Mouse (Mus musculus) MEL (cell line): ENCODE data around the gene Hesx1. TPM values are rescaled to one million over a fixed set of nuclear protein-coding genes. Genes with fewer than 3 reads are reported as not detected.

Source experiments
- DNase-seq: peaks from one replicate; pipeline ENCODE4 v3.0.0; 2011; ENCODE audit warnings: low read depth, low spot score
- H3K27ac ChIP-seq: 2 replicates; pipeline ENCODE4 v1.5.1; 2012; ENCODE audit warnings: low read depth, mild to moderate bottlenecking, control low read depth, low read length, moderate library complexity; ENCODE audit not compliant: control insufficient read depth
- H3K27me3 ChIP-seq, 2 experiments: fragments of 150-350 bp in 1 of 2; sonication (generic) in 1 of 2; 2 replicates each; pipeline ENCODE4 v1.6.1; 2012; ENCODE audit warnings: low read length in 2 of 2, mild to moderate bottlenecking in 2 of 2, improper control_type of control experiment in 1 of 2, moderate library complexity in 1 of 2; ENCODE audit not compliant: insufficient read depth in 2 of 2, control insufficient read depth in 1 of 2
- H3K36me3 ChIP-seq, 2 experiments: 2 replicates each; pipeline ENCODE4 v1.6.1; 2012 to 2014; ENCODE audit warnings: low read length in 2 of 2, improper control_type of control experiment in 1 of 2, inconsistent platforms in 1 of 2, mild to moderate bottlenecking in 1 of 2; ENCODE audit not compliant: insufficient read depth in 2 of 2, control insufficient read depth in 1 of 2
- H3K4me1 ChIP-seq, 2 experiments: fragments of 150-350 bp in 1 of 2; sonication (generic) in 1 of 2; 2 replicates each; pipeline ENCODE4 v1.6.1; 2012; ENCODE audit warnings: low read length in 2 of 2, improper control_type of control experiment in 1 of 2, mild to moderate bottlenecking in 1 of 2; ENCODE audit not compliant: insufficient read depth in 2 of 2, control insufficient read depth in 1 of 2
- H3K4me3 ChIP-seq, 2 experiments: fragments of 150-350 bp in 1 of 2; sonication (generic) in 1 of 2; 2 replicates each; pipeline ENCODE4 v1.5.1; 2012; ENCODE audit warnings: low read depth in 2 of 2, low read length in 2 of 2, mild to moderate bottlenecking in 2 of 2, moderate library complexity in 2 of 2, control low read depth in 1 of 2, improper control_type of control experiment in 1 of 2; ENCODE audit not compliant: control insufficient read depth in 1 of 2, insufficient read depth in 1 of 2
- H3K79me2 ChIP-seq: 2 replicates; pipeline ENCODE4 v1.6.1; 2012; ENCODE audit warnings: mild to moderate bottlenecking, low read length, moderate library complexity; ENCODE audit not compliant: control insufficient read depth, poor library complexity, insufficient read depth
- H3K9ac ChIP-seq: 2 replicates; pipeline ENCODE4 v1.6.1; 2012; ENCODE audit warnings: low read depth, mild to moderate bottlenecking, control low read depth, low read length, moderate library complexity; ENCODE audit not compliant: control insufficient read depth, poor library complexity, severe bottlenecking
- H3K9me3 ChIP-seq: fragments of 150-350 bp; sonication (generic); replicated peaks from 2 replicates; pipeline ENCODE4 v1.6.1; 2012; ENCODE audit warnings: mild to moderate bottlenecking, low read length, improper control_type of control experiment, moderate library complexity; ENCODE audit not compliant: insufficient read depth
- BHLHE40 ChIP-seq: IDR thresholded peaks from 2 replicates; pipeline ENCODE4 v1.6.1; 2012; ENCODE audit warnings: low read depth, mild to moderate bottlenecking, inconsistent platforms, low read length, improper control_type of control experiment, borderline replicate concordance
- CHD2 ChIP-seq: IDR thresholded peaks from 2 replicates; pipeline ENCODE4 v1.6.1; 2011; ENCODE audit warnings: low read length, improper control_type of control experiment
- CTCF ChIP-seq, 3 experiments: IDR thresholded peaks in 2 of 3; conservative IDR thresholded peaks in 1 of 3; 2 replicates each; pipeline ENCODE4 v1.5.1; 2011 to 2012; ENCODE audit warnings: low read length in 3 of 3, low read depth in 2 of 3, mild to moderate bottlenecking in 2 of 3, improper control_type of control experiment in 1 of 3, inconsistent platforms in 1 of 3, mixed read lengths in 1 of 3, moderate library complexity in 1 of 3; ENCODE audit not compliant: control insufficient read depth in 1 of 3, insufficient read depth in 1 of 3, poor library complexity in 1 of 3, severe bottlenecking in 1 of 3
- ETS1 ChIP-seq: IDR thresholded peaks from 2 replicates; pipeline ENCODE4 v1.6.1; 2012; ENCODE audit warnings: low read depth, mild to moderate bottlenecking, inconsistent platforms, low read length, improper control_type of control experiment, moderate library complexity
- HCFC1 ChIP-seq: IDR thresholded peaks from 2 replicates; pipeline ENCODE4 v1.6.1; 2012; ENCODE audit warnings: low read depth, mild to moderate bottlenecking, inconsistent platforms, low read length, improper control_type of control experiment, moderate library complexity
- JUND ChIP-seq: IDR thresholded peaks from 2 replicates; pipeline ENCODE4 v1.6.1; 2011; ENCODE audit warnings: low read depth, mild to moderate bottlenecking, improper control_type of control experiment, low read length
- KAT2A ChIP-seq: conservative IDR thresholded peaks from 2 replicates; pipeline ENCODE4 v1.6.1; 2012; ENCODE audit warnings: low read depth, low read length, improper control_type of control experiment, inconsistent platforms
- MAFK ChIP-seq: IDR thresholded peaks from 2 replicates; pipeline ENCODE4 v1.6.1; 2011; ENCODE audit warnings: low read depth, mild to moderate bottlenecking, low read length, improper control_type of control experiment, borderline replicate concordance
- MAZ ChIP-seq: IDR thresholded peaks from 2 replicates; pipeline ENCODE4 v1.6.1; 2012; ENCODE audit warnings: low read depth, mild to moderate bottlenecking, inconsistent platforms, low read length, improper control_type of control experiment
- MEF2A ChIP-seq: IDR thresholded peaks from 2 replicates; pipeline ENCODE4 v1.6.1; 2014; ENCODE audit warnings: low read depth, mild to moderate bottlenecking, inconsistent platforms, low read length, improper control_type of control experiment; ENCODE audit not compliant: poor library complexity, insufficient replicate concordance, severe bottlenecking; ENCODE audit errors: extremely low read depth
- MYB ChIP-seq: IDR thresholded peaks from 2 replicates; pipeline ENCODE4 v1.6.1; 2011; ENCODE audit warnings: mild to moderate bottlenecking, low read depth, low read length, improper control_type of control experiment
- MYC ChIP-seq: IDR thresholded peaks from 2 replicates; pipeline ENCODE4 v1.6.1; 2011; ENCODE audit warnings: low read depth, mild to moderate bottlenecking, low read length, improper control_type of control experiment, moderate library complexity
- NRF1 ChIP-seq: IDR thresholded peaks from 2 replicates; pipeline ENCODE4 v1.6.1; 2014; ENCODE audit warnings: low read depth, mild to moderate bottlenecking, inconsistent platforms, low read length, improper control_type of control experiment, moderate library complexity; ENCODE audit not compliant: poor library complexity, insufficient read depth, severe bottlenecking
- POLR2A ChIP-seq, 2 experiments: IDR thresholded peaks; 2 replicates each; pipeline ENCODE4 v1.6.1; 2011 to 2012; ENCODE audit warnings: low read length in 2 of 2, mild to moderate bottlenecking in 2 of 2, control low read depth in 1 of 2, improper control_type of control experiment in 1 of 2, low read depth in 1 of 2, moderate library complexity in 1 of 2; ENCODE audit not compliant: control insufficient read depth in 1 of 2, insufficient read depth in 1 of 2, poor library complexity in 1 of 2
- POLR2AphosphoS2 ChIP-seq: IDR thresholded peaks from 2 replicates; pipeline ENCODE4 v1.6.1; 2011; ENCODE audit warnings: low read length, improper control_type of control experiment
- POLR2AphosphoS5 ChIP-seq: IDR thresholded peaks from 2 replicates; pipeline ENCODE4 v1.6.1; 2012; ENCODE audit warnings: low read depth, borderline replicate concordance, mild to moderate bottlenecking, inconsistent platforms, low read length, moderate library complexity, mixed read lengths
- RAD21 ChIP-seq: IDR thresholded peaks from 2 replicates; pipeline ENCODE4 v1.6.1; 2011; ENCODE audit warnings: mild to moderate bottlenecking, low read depth, low read length, improper control_type of control experiment
- RCOR1 ChIP-seq: IDR thresholded peaks from 2 replicates; pipeline ENCODE4 v1.6.1; 2012; ENCODE audit warnings: low read depth, mild to moderate bottlenecking, inconsistent platforms, low read length, improper control_type of control experiment
- SIN3A ChIP-seq: IDR thresholded peaks from 2 replicates; pipeline ENCODE4 v1.6.1; 2012; ENCODE audit warnings: low read length, improper control_type of control experiment, inconsistent platforms
- TBP ChIP-seq: IDR thresholded peaks from 2 replicates; pipeline ENCODE4 v1.8.0; 2011; ENCODE audit warnings: low read depth, low read length, improper control_type of control experiment
- TCF12 ChIP-seq: IDR thresholded peaks from 2 replicates; pipeline ENCODE4 v1.6.1; 2014; ENCODE audit warnings: low read depth, mild to moderate bottlenecking, inconsistent platforms, low read length, improper control_type of control experiment, moderate library complexity
- USF1 ChIP-seq: IDR thresholded peaks from 2 replicates; pipeline ENCODE4 v1.6.1; 2014; ENCODE audit warnings: low read depth, mild to moderate bottlenecking, inconsistent platforms, low read length, improper control_type of control experiment, moderate library complexity
- ZKSCAN1 ChIP-seq: IDR thresholded peaks from 2 replicates; pipeline ENCODE4 v1.6.1; 2012; ENCODE audit warnings: low read depth, mild to moderate bottlenecking, inconsistent platforms, low read length, improper control_type of control experiment, moderate library complexity
- ZMIZ1 ChIP-seq: IDR thresholded peaks from 2 replicates; pipeline ENCODE4 v1.6.1; 2012; ENCODE audit warnings: low read depth, mild to moderate bottlenecking, inconsistent platforms, low read length, improper control_type of control experiment, moderate library complexity
- polyA plus RNA-seq, 2 experiments: library from polyadenylated mRNA; stranded (reverse) in 1 of 2; unstranded in 1 of 2; fragments of >175 nt in 1 of 2; fragments of >200 nt in 1 of 2; gene quantifications; 2 replicates each; pipeline versions ENCODE4 v1.2.1 to v1.2.4; 2012; ENCODE audit warnings: low replicate concordance in 2 of 2, low read depth in 1 of 2; ENCODE audit not compliant: insufficient read length in 2 of 2, insufficient read depth in 1 of 2, missing spikeins in 1 of 2
- total RNA-seq: library from RNA; depleted of rRNA; stranded (reverse); fragments of 300-350 nt; gene quantifications from 2 replicates; pipeline ENCODE4 v1.2.3, GENCODE M21; 2012

Hesx1 gene
- total and polyA plus RNA-seq, 3 experiments: not detected

- TF ChIP-seq POLR2AphosphoS5: no peak
- TF ChIP-seq MYC: no peak
- TF ChIP-seq BHLHE40: no peak
- TF ChIP-seq CHD2: no peak
- no peak for TF ChIP-seq MEF2A
- no peak for TF ChIP-seq ZKSCAN1
- TF ChIP-seq ZMIZ1: no peak
- no peak for TF ChIP-seq RAD21
- TF ChIP-seq KAT2A: no peak
- TF ChIP-seq HCFC1: no peak
- TF ChIP-seq POLR2A (IDR thresholded peaks at IDR 0.05; ENCODE audit: control insufficient read depth in 1 of 2, insufficient read depth in 1 of 2, low read depth in 1 of 2, low read length in 2 of 2, poor library complexity in 1 of 2): no peak
- no peak for TF ChIP-seq USF1
- no peak for TF ChIP-seq MAZ
- TF ChIP-seq MYB: no peak
- no peak for TF ChIP-seq MAFK
- no peak for TF ChIP-seq RCOR1
- TF ChIP-seq, all 39 proteins: peak for 0
- H3K4me3 ChIP-seq: no peak overlapping the region
- H3K36me3 ChIP-seq: no peaks in the 10 kb centered on the region
- no peak overlapping the region for H3K27ac ChIP-seq
- peaks cover 3 to 6% of the 10 kb centered on the region in 2 experiments; a peak in 3 of 4 replicates for H3K27me3 ChIP-seq
- H3K9me3 ChIP-seq: no peaks in the 10 kb centered on the region
- no peak for DNase-seq
- no peak overlapping the region for H3K9ac ChIP-seq
- H3K4me1 ChIP-seq: peaks cover under 1 to 10% of the 10 kb centered on the region in 2 experiments; a peak in 1 of 4 replicates
- H3K79me2 ChIP-seq: no peaks in the 10 kb centered on the region
Observed at GRCm38 (mm10) chr14:26981021-26981420, 13.2 kb upstream of the Hesx1 start.

GRCm38 (mm10) chr14:26981494-26982149, 12.6 kb upstream of the Hesx1 start:
- no peak for DNase-seq
- TF ChIP-seq POLR2AphosphoS2: no peak
- TF ChIP-seq JUND: no peak
- no peak for TF ChIP-seq SIN3A
- no peak for TF ChIP-seq TBP
- TF ChIP-seq RAD21: no peak
- no peak for TF ChIP-seq MYB
- TF ChIP-seq MAZ: no peak
- no peak for TF ChIP-seq CTCF (IDR thresholded peaks at IDR 0.05 in 2 of 3, conservative IDR thresholded peaks at IDR 0.05 in 1 of 3; ENCODE audit: control insufficient read depth in 1 of 3, insufficient read depth in 1 of 3, low read depth in 2 of 3, low read length in 3 of 3, poor library complexity in 1 of 3, severe bottlenecking in 1 of 3)
- TF ChIP-seq ETS1: no peak
- no peak for TF ChIP-seq NRF1
- no peak for TF ChIP-seq POLR2A (IDR thresholded peaks at IDR 0.05; ENCODE audit: control insufficient read depth in 1 of 2, insufficient read depth in 1 of 2, low read depth in 1 of 2, low read length in 2 of 2, poor library complexity in 1 of 2)
- TF ChIP-seq TCF12: no peak
- Histone ChIP-seq H3K79me2 (no peaks in the 10 kb centered on the region), H3K4me3 (no peak overlapping the region), H3K27me3 (peaks cover 3 to 6% of the 10 kb centered on the region in 2 experiments; a peak in 3 of 4 replicates), H3K9ac (no peak overlapping the region), H3K9me3 (no peaks in the 10 kb centered on the region), H3K27ac (no peak overlapping the region), H3K36me3 (no peaks in the 10 kb centered on the region), H3K4me1 (0 out of 4 replicates have a peak, but pooled peaks cover 0 to 7% of the 10 kb centered on the region in 2 experiments)
